Mouse (Mus musculus): ENCODE measurements around the gene Fxyd5. TPM values are rescaled to one million over a fixed set of nuclear protein-coding genes. Genes with fewer than 3 reads are reported as not detected.

Fxyd5 gene
- total RNA-seq (2023), result 820 and 829 TPM in 2 replicates

DNA sequence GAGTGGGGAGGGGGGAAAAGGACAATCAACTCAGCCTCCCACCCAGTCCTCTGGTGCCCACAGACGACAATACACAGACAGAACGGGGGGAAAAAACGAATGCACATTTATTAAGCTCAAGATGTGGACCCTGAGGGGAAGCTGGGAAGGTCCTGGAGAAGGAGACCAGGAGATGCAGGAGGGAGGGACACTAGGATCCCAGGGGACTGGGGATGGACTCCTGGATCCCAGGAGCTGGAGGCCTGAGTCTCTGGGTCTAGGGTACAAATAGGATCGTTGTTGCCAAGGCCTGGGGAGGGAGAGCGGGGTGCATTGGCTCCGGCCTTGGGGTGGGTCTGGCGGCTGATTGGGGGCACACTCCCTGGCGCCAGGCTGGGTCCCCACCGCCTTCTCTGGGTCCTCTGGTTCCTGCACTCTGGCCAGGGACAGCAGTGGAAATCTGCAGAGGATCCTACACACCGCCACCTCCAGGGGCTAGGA, at the start of gene Fxyd5:
Gene Fxyd5 (minus strand): TSS at position 51 of the 480 bp plus-strand sequence.

DNA sequence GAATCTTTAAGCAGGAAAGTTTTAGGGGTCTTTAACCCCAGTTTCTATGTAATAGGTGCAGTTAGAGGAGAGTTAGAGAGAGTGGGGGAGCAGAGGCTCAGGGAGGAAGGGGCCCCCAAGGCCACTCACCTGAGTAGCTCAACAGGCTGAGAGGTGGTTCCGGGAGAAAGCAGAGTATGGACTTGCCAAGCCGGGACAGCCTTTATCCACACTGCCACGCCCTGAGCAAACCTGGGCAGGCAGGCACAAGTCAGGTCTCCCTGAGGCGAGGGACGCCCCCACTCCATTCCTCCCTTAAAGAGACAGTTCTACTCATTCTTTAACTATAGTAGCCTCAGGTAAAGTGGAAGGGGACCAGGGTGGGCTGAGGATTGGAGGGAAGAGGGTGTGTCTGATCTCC, 34.2 kb upstream of the Fxyd5 start, which contains the start of gene Fxyd3:
Gene Fxyd3 (minus strand): TSS at position 213 of the 400 bp plus-strand sequence.

GRCm38 (mm10) chr7:31059108-31059507, 16.8 kb upstream of the Fxyd5 start, which contains the start of gene Lgi4:
TSS of gene Lgi4 (plus strand) at chr7:31059342.

GRCm38 (mm10) chr7:31057071-31057470, 14.8 kb upstream of the Fxyd5 start, which contains the start of gene Fxyd1:
TSS of gene Fxyd1 (minus strand) at chr7:31057199.

GRCm38 (mm10) chr7:31051321-31052021, 9.2 kb upstream of the Fxyd5 start, which contains the start of gene Fxyd7:
TSS of gene Fxyd7 (minus strand) at chr7:31051467.

Other genes with a start within 250 kb of the Fxyd5 start
- gene Ffar2, start 218.7 kb downstream of the Fxyd5 start, total RNA-seq (2023), result 31.3 and 40.2 TPM in 2 replicates
- gene Ffar3, start 186.3 kb downstream of the Fxyd5 start, total RNA-seq (2023), result not detected in 2 replicates
- gene Ffar1, start 180.9 kb downstream of the Fxyd5 start, total RNA-seq (2023), result not detected in 2 replicates
- 3.5 and 3.8 TPM in 2 replicates for gene Cd22, start 162.1 kb downstream of the Fxyd5 start, total RNA-seq (2023)
- gene Mag, start 127.6 kb downstream of the Fxyd5 start, total RNA-seq (2023), result 1.3 and 2.4 TPM in 2 replicates
- gene Hamp2, start 117.8 kb downstream of the Fxyd5 start, total RNA-seq (2023), result 1.7 TPM in 1 of 2 replicates, not detected in the other
- not detected in 2 replicates for gene Hamp, start 98.4 kb downstream of the Fxyd5 start, total RNA-seq (2023)
- gene Usf2, start 85.7 kb downstream of the Fxyd5 start, total RNA-seq (2023), result 97.9 and 113 TPM in 2 replicates
- 2.4 and 2.8 TPM in 2 replicates for gene Lsr, start 69.0 kb downstream of the Fxyd5 start, total RNA-seq (2023)
- 0.45 and 0.63 TPM in 2 replicates for gene Fam187b, start 68.7 kb downstream of the Fxyd5 start, total RNA-seq (2023)
- gene Fxyd7, start 9.0 kb upstream of the Fxyd5 start, total RNA-seq (2023), result 1.2 TPM in 2 replicates
- gene Fxyd1, start 14.7 kb upstream of the Fxyd5 start, total RNA-seq (2023), result not detected in 2 replicates
- 0.22 TPM in 1 of 2 replicates, not detected in the other for gene Lgi4, start 16.9 kb upstream of the Fxyd5 start, total RNA-seq (2023)
- not detected in 2 replicates for gene Fxyd3, start 34.2 kb upstream of the Fxyd5 start, total RNA-seq (2023)
- 2.1 and 2.4 TPM in 2 replicates for gene Hpn, start 72.8 kb upstream of the Fxyd5 start, total RNA-seq (2023)
- gene Scn1b, start 84.5 kb upstream of the Fxyd5 start, total RNA-seq (2023), result 5.7 and 8.1 TPM in 2 replicates
- gene Gramd1a, start 113.4 kb upstream of the Fxyd5 start, total RNA-seq (2023), result 133 and 214 TPM in 2 replicates
- gene Scgb2b2, start 248.0 kb upstream of the Fxyd5 start, total RNA-seq (2023), result not detected in 2 replicates
- not detected in 2 replicates for gene Scgb1b2, start 249.3 kb upstream of the Fxyd5 start, total RNA-seq (2023)